Mouse (Mus musculus): ENCODE data around the gene Kalrn.
"Not testable (repeated sequence)": the region's sequence is repeated elsewhere in the genome, so short reads cannot be mapped to it uniquely, and the experiment has no call there.

DNA sequence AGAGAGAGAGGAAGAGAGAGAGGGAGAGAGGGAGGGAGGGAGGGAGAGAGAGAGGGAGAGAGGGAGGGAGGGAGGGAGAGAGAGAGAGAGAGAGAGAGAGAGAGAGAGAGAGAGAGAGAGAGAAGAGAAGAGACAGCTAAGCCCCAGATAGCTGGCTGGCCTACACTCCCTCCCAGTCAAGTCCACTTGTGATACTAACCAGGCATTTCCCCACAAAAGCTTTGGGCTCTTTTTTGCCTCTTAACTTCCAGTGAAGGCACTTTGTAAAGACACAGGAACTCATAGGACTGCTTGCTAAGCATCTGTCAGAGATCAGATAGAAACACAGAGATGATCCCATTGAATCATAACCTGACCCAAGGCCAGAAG is 492.0 kb downstream of the Kalrn start:
- not testable (repeated sequence) for TF ChIP-seq CTCF, EP300 (IDR thresholded peaks at IDR 0.05; ENCODE audit: low read depth)

Data from heart, postnatal 0 days (tissue).